Mouse (Mus musculus) spleen, adult 2 months (tissue): ENCODE results near the gene Bag3. TPM values are rescaled to one million over a fixed set of nuclear protein-coding genes. Genes with fewer than 3 reads are reported as not detected.
A peak's percentile ranks its signal among the peaks of the same experiment; 100 is the strongest.

Source experiments
- DNase-seq, 2 experiments: peaks; one replicate each; pipeline versions ENCODE4 v3.0.0 to v3.0.0-alpha.2; 2012 to 2021; ENCODE audit warnings: low spot score in 2 of 2, low read depth in 1 of 2
- H3K27ac ChIP-seq: fragments of 200-500 bp; 2 replicates; pipeline ENCODE4 v1.5.1; 2012; ENCODE audit warnings: low read length, inconsistent platforms; ENCODE audit not compliant: insufficient read depth
- H3K27me3 ChIP-seq: fragments of 200-500 bp; 2 replicates; pipeline ENCODE4 v1.6.1; 2012; ENCODE audit warnings: mild to moderate bottlenecking, moderate library complexity, low read length, inconsistent platforms; ENCODE audit not compliant: control insufficient read depth, insufficient read depth
- H3K36me3 ChIP-seq: fragments of 200-500 bp; 2 replicates; pipeline ENCODE4 v1.6.1; 2012; ENCODE audit warnings: mild to moderate bottlenecking, low read length, inconsistent platforms; ENCODE audit not compliant: control insufficient read depth, insufficient read depth
- H3K4me1 ChIP-seq: fragments of 200-500 bp; 2 replicates; pipeline ENCODE4 v1.6.1; 2011; ENCODE audit warnings: inconsistent platforms; ENCODE audit not compliant: control insufficient read depth, insufficient read depth, insufficient read length
- H3K4me3 ChIP-seq: fragments of 200-500 bp; 2 replicates; pipeline ENCODE4 v1.5.1; 2011; ENCODE audit warnings: mild to moderate bottlenecking, inconsistent platforms; ENCODE audit not compliant: insufficient read depth, insufficient read length; ENCODE audit errors: extremely low read depth
- CTCF ChIP-seq: fragments of 200-500 bp; IDR thresholded peaks from 2 replicates; pipeline ENCODE4 v1.5.1; 2011; ENCODE audit warnings: mild to moderate bottlenecking, inconsistent platforms; ENCODE audit not compliant: insufficient read depth, insufficient read length, insufficient replicate concordance; ENCODE audit errors: extremely low read depth
- POLR2A ChIP-seq: fragments of 200-500 bp; IDR thresholded peaks from 2 replicates; pipeline ENCODE4 v1.6.1; 2011; ENCODE audit warnings: low read depth, low read length, inconsistent platforms
- WGBS: fragments of 180-500 bp; shearing (Covaris S2); methylation state at CpG from one replicate; pipeline ENCODE4 v1.1.7; 2018; 5-methylcytosine and 5-hydroxymethylcytosine counted together
- polyA plus RNA-seq: library from polyadenylated mRNA; depleted of rRNA; stranded (reverse); fragments of >200 nt; gene quantifications from 2 replicates; pipeline ENCODE4 v1.2.3, GENCODE M21; 2012

The Bag3 gene
- polyA plus RNA-seq, 1 experiment, result 8.8 TPM

DNA sequence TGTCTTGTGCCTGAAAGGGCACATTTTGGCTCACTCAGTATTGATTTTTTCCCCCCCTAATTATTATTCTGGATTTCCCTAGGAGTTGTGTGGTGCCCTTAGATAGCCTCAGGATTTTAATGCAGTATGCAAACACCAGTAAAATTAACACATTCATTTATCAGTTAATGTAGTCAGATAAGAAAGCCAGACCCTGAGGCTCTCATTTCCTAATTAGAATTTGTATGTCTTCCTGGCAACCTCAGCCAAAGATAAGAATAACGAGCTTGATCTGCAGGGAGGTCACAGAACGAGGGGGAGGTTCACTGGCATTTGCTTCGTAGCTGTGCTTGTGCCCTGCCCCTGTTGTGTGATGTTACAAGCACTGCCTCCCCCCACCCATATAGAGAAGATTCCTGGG is 12.7 kb downstream of the Bag3 start:
- H3K36me3 ChIP-seq, result no peaks in the 10 kb centered on the region
- DNase-seq, result no peak
- H3K4me3 ChIP-seq, result no peak overlapping the region
- no peak overlapping the region for H3K27ac ChIP-seq
- WGBS, result 76% methylated on average over 3 of the region's 3 CpGs
- no peaks in the 10 kb centered on the region for H3K27me3 ChIP-seq
- TF ChIP-seq CTCF, result no peak
- no peak for TF ChIP-seq POLR2A
- H3K4me1 ChIP-seq, result no peaks in the 10 kb centered on the region; the same call in 1 of the 2 replicates

DNA sequence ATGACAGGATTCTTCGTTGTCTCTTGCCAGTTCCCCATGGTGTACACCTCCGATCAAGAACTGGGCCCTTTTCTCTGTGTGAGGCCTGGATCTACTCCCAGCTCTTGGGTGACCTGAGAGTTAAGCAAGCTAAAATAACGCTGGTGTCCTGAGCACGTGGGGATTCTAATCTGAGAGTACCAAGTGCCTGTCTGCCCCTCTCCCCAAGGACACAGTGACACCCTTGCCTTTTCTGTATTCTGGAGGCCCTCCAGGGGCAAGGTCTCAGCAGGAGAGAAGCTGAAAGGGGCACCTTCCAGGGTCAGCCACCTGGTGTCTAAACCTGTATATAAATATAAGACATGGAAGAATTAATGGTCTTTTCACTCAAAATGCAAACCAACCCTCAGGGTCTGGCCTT is 14.3 kb downstream of the Bag3 start:
- Histone ChIP-seq H3K27me3 (no peaks in the 10 kb centered on the region), H3K4me3 (no peak overlapping the region), H3K4me1 (no peaks in the 10 kb centered on the region), H3K27ac (no peak overlapping the region), H3K36me3 (no peaks in the 10 kb centered on the region)
- WGBS, result 93% methylated on average over 4 of the region's 4 CpGs
- TF ChIP-seq CTCF (no peak), POLR2A (no peak)
- no peak for DNase-seq

DNA sequence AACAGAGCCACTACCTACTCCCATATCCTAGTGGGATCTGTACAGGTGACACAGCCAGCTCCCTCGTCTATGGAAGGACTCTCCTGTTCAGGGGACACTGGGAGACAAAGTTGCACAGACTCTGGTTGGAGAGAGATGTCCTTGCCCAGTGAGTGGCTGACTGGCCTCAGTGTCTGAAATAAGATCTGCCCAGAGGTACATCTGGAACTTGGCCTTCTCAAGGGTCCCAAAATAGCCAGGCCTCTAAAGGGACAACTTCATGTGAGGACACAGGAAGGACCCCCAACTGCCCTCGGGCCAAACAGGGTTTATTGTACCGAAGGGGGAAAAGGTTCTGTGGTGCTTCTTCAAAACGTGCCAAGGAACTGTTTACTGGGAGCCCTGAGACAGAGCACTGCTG is 14.8 kb downstream of the Bag3 start:
- Histone ChIP-seq H3K4me1 (no peaks in the 10 kb centered on the region), H3K27ac (no peak overlapping the region), H3K36me3 (no peaks in the 10 kb centered on the region), H3K4me3 (no peak overlapping the region), H3K27me3 (no peaks in the 10 kb centered on the region)
- no peak for DNase-seq
- TF ChIP-seq POLR2A (no peak), CTCF (no peak)
- 83% methylated on average over 4 of the region's 4 CpGs for WGBS

DNA sequence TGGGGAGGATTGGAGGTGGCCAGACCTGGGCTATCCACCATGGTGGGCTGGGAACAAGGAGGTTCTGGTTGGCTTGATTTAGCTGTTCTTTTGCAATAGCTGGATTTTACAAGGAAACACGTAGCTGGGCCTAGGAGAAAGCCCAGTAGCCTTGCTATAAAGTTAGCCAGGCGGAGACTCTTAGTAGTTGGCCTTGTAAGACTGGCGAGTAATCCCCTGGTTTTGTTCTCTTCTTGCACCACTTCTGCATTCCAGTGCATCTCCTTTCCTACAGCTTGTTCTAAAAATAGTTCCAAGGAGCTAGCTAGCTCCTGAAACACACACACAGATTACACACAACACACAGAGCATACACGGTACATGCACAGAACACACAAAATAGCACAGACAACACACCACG is 15.4 kb downstream of the Bag3 start:
- Histone ChIP-seq H3K27me3 (no peaks in the 10 kb centered on the region), H3K4me3 (no peak overlapping the region), H3K27ac (no peak overlapping the region), H3K4me1 (no peaks in the 10 kb centered on the region), H3K36me3 (no peaks in the 10 kb centered on the region)
- DNase-seq, result no peak
- WGBS, result 86% methylated on average over 5 of the region's 5 CpGs
- TF ChIP-seq CTCF (no peak), POLR2A (no peak)

DNA sequence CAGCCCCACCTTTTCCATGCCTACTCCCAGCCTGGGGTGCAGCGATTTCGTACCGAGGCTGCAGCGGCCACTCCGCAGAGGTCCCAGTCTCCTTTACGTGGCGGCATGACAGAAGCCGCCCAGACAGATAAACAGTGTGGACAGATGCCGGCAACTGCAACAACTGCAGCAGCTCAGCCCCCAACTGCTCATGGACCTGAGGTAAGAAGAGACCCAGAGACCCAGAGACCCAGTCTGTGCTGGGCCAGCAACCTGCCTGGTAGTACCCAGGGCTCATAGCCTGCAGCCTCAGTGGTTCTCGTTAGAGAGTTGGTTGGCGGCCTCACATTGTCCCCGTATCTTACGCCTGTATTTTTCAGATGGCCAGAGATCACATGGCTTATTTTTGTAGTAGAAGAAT is 16.7 kb downstream of the Bag3 start:
- no peak overlapping the region for H3K4me3 ChIP-seq
- H3K4me1 ChIP-seq, result no peaks in the 10 kb centered on the region
- TF ChIP-seq CTCF (no peak), POLR2A (no peak)
- 0 out of 2 replicates have a peak overlapping the region, but pooled peaks have one; percentile 38 for H3K27ac ChIP-seq
- no peak for DNase-seq
- H3K27me3 ChIP-seq, result no peaks in the 10 kb centered on the region
- 97% methylated on average over 13 of the region's 13 CpGs for WGBS
- H3K36me3 ChIP-seq, result no peaks in the 10 kb centered on the region

DNA sequence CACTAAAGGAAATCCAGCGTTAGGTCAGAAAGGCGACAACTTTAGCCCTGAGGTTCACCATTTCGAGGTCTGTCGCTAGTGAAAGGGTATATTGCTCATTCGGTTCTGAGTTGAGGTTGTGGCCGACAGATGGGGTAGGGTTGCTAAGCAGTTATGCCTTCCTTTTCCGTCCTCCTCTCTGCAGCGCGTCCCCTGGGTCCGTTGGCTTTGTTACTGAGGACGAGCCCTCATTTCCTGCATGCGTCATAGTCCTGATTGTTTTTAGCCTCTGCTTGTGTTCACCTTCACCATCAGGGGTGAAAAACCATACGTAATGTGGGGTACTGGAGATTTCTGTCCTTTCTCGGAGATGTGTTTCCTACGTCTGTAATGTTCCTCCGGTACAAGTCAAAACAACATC is 17.3 kb downstream of the Bag3 start:
- WGBS, result 79% methylated on average over 16 of the region's 16 CpGs
- TF ChIP-seq CTCF (no peak), POLR2A (no peak)
- peak overlapping the region; percentile 38; the same call in 1 of the 2 replicates for H3K27ac ChIP-seq
- H3K36me3 ChIP-seq, result peaks cover 3% of the 10 kb centered on the region; the same call in 1 of the 2 replicates
- no peaks in the 10 kb centered on the region for H3K27me3 ChIP-seq
- H3K4me1 ChIP-seq, result no peaks in the 10 kb centered on the region
- H3K4me3 ChIP-seq, result no peak overlapping the region
- no peak for DNase-seq

DNA sequence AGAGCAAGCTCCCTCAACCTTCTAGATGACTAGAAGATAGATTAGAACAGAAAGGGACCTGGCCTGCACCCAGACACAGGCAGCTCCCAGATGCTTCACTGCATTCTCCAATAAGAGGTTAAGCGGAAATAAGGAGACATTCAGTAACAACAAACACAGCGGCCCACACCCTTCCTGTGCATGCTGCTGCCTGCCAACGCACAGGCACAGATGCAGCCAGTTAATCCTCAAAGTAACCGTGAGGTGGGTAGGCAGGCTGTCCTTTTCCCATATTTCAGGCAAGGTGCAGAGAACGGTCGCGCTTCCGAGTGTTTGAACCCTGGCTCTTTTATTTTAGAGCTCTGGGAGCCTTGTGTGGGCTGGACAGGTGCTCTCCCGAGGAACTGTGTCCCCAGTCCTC is 17.8 kb downstream of the Bag3 start:
- peaks cover 3% of the 10 kb centered on the region; the same call in 1 of the 2 replicates for H3K36me3 ChIP-seq
- no peaks in the 10 kb centered on the region for H3K27me3 ChIP-seq
- no peak for TF ChIP-seq POLR2A
- no peak for TF ChIP-seq CTCF
- no peak overlapping the region for H3K27ac ChIP-seq
- no peak for DNase-seq
- H3K4me3 ChIP-seq, result no peak overlapping the region
- H3K4me1 ChIP-seq, result no peaks in the 10 kb centered on the region
- 81% methylated on average over 9 of the region's 9 CpGs for WGBS

DNA sequence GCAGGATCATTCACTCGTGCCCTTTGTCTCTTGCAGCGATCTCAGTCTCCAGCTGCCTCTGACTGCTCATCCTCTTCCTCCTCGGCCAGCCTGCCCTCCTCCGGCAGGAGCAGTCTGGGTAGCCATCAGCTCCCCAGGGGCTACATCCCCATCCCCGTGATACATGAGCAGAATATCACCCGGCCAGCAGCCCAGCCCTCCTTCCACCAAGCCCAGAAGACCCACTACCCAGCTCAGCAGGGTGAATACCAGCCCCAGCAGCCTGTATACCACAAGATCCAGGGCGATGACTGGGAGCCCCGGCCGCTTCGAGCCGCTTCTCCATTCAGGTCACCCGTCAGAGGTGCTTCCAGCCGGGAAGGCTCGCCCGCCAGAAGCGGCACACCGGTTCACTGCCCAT is 18.4 kb downstream of the Bag3 start:
- no peak overlapping the region for H3K4me3 ChIP-seq
- WGBS, result 93% methylated on average over 17 of the region's 17 CpGs
- H3K27ac ChIP-seq, result no peak overlapping the region
- peaks cover 3% of the 10 kb centered on the region; the same call in 1 of the 2 replicates for H3K36me3 ChIP-seq
- no peaks in the 10 kb centered on the region for H3K27me3 ChIP-seq
- no peaks in the 10 kb centered on the region for H3K4me1 ChIP-seq
- no peak for TF ChIP-seq POLR2A
- no peak for TF ChIP-seq CTCF
- no peak for DNase-seq
